Mouse (Mus musculus): ENCODE measurements at regions not wholly inside any gene's neighbourhood (a gene's known extent, or its start where the extent isn't known, plus 50 kb on each side); places are given as distances from the start of the nearest gene placed in this dataset.

- no peak for ATAC-seq (ENCODE audit: low read depth)
- no peaks in the 10 kb centered on the region for H3K27me3 ChIP-seq (ENCODE audit: control insufficient read depth, insufficient read depth, low read length)
- no peaks in the 10 kb centered on the region for H3K36me3 ChIP-seq (ENCODE audit: control insufficient read depth, insufficient read depth, low read length)
- 78% methylated on average over 5 of the region's 5 CpGs for WGBS
- H3K9ac ChIP-seq (replicated peaks; ENCODE audit: low read depth, low read length): no peak overlapping the region
- no peak overlapping the region for H3K4me3 ChIP-seq (ENCODE audit: low read depth, low read length)
- no peaks in the 10 kb centered on the region for H3K9me3 ChIP-seq (ENCODE audit: control insufficient read depth, low read length)
- no peak overlapping the region for H3K27ac ChIP-seq (ENCODE audit: low read depth, low read length)
- peaks cover 9% of the 10 kb centered on the region; the same call in 1 of the 2 replicates for H3K4me1 ChIP-seq (ENCODE audit: control insufficient read depth, insufficient read depth, low read length)
- H3K4me2 ChIP-seq (ENCODE audit: low read depth, low read length): no peak overlapping the region
Measured at GRCm38 (mm10) chr6:53765302-53765701, 55.3 kb downstream of the Tril start.

DNA sequence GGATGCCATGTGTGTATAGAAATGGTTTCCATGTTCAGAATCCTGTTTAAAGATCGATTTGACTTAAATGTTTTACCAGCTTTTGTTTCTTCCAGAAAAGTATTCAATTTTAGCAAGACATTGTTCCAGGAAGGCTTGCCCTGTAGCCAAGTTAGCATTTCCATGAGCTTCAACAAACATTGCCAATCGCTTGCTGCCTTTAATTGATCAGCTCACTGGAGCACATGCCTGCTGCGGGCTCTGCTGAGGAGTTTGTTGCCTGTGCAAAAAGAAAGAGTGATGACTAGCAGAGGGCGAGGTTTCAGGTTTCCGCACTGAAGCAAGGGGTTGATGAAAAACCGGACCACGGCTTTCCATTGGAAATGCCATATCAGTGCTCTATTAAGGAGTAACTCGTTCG, 58.0 kb downstream of the Tril start:
- 85% methylated on average over 9 of the region's 9 CpGs for WGBS
- Histone ChIP-seq H3K9ac (replicated peaks; ENCODE audit: low read depth, low read length) (no peak overlapping the region), H3K9me3 (ENCODE audit: control insufficient read depth, low read length) (no peaks in the 10 kb centered on the region), H3K27me3 (ENCODE audit: control insufficient read depth, insufficient read depth, low read length) (no peaks in the 10 kb centered on the region), H3K27ac (ENCODE audit: low read depth, low read length) (no peak overlapping the region), H3K36me3 (ENCODE audit: control insufficient read depth, insufficient read depth, low read length) (no peaks in the 10 kb centered on the region), H3K4me3 (ENCODE audit: low read depth, low read length) (no peak overlapping the region), H3K4me1 (ENCODE audit: control insufficient read depth, insufficient read depth, low read length) (peaks cover 9% of the 10 kb centered on the region; the same call in 1 of the 2 replicates), H3K4me2 (ENCODE audit: low read depth, low read length) (no peak overlapping the region)
- ATAC-seq (ENCODE audit: low read depth): no peak

DNA sequence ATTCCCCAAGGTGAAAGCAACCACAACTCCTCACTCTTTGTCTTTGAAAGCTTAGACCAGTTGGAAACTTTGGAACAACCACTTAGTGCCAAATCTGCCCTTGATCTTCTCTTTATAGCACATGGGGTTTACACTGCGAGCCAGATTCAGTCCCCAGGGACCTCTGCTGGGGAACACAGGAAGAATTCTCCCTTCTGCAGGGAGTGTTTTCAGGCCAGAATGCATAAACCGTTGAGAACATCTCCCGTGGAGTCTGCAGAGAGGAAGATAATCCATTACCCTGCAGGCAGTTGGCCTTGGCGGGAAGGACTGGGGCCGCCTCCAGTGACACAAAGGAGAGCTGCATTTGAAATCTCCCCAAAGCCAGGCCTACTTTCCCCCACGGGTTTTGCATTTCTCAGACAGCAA, 60.0 kb downstream of the Tril start:
- 8% methylated on average over 6 of the region's 6 CpGs for WGBS
- H3K9ac ChIP-seq (replicated peaks; ENCODE audit: low read depth, low read length): no peak overlapping the region
- peaks cover 9% of the 10 kb centered on the region; the same call in 1 of the 2 replicates for H3K4me1 ChIP-seq (ENCODE audit: control insufficient read depth, insufficient read depth, low read length)
- H3K4me3 ChIP-seq (ENCODE audit: low read depth, low read length): no peak overlapping the region
- H3K27me3 ChIP-seq (ENCODE audit: control insufficient read depth, insufficient read depth, low read length): no peaks in the 10 kb centered on the region
- ATAC-seq (ENCODE audit: low read depth): peak; percentile 46; the same call in 1 of the 2 replicates
- H3K9me3 ChIP-seq (ENCODE audit: control insufficient read depth, low read length): no peaks in the 10 kb centered on the region
- H3K4me2 ChIP-seq (ENCODE audit: low read depth, low read length): no peak overlapping the region
- no peak overlapping the region for H3K27ac ChIP-seq (ENCODE audit: low read depth, low read length)
- no peaks in the 10 kb centered on the region for H3K36me3 ChIP-seq (ENCODE audit: control insufficient read depth, insufficient read depth, low read length)

- H3K27ac ChIP-seq (ENCODE audit: low read depth, low read length): no peak overlapping the region
Measured at GRCm38 (mm10) chr6:53759686-53760306, 60.8 kb downstream of the Tril start.

DNA sequence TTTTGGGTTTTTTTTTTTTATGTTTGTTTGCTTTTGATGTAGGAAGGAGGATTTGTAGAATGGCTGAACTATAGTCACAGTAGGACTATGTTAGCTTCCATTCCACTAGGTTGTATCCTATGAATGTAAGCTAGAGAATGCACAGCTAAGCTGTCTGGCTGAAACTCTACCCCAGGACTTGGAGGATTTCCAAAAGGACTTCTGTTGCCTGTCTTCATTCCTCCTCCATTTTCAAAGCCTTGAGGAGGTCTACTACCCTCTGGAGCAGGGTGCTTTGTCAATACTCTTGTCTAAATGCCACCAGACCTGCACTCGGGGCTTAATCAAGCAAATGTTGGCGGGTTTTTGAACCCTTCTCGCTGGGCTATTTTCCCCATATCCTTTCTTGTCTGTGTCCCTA, 66.3 kb downstream of the Tril start:
- no peak overlapping the region for H3K4me2 ChIP-seq (ENCODE audit: low read depth, low read length)
- no peaks in the 10 kb centered on the region for H3K9me3 ChIP-seq (ENCODE audit: control insufficient read depth, low read length)
- no peak overlapping the region for H3K9ac ChIP-seq (replicated peaks; ENCODE audit: low read depth, low read length)
- no peak overlapping the region for H3K4me3 ChIP-seq (ENCODE audit: low read depth, low read length)
- H3K27ac ChIP-seq (ENCODE audit: low read depth, low read length): no peak overlapping the region
- no peaks in the 10 kb centered on the region for H3K27me3 ChIP-seq (ENCODE audit: control insufficient read depth, insufficient read depth, low read length)
- ATAC-seq (ENCODE audit: low read depth): no peak
- H3K36me3 ChIP-seq (ENCODE audit: control insufficient read depth, insufficient read depth, low read length): no peaks in the 10 kb centered on the region
- no peaks in the 10 kb centered on the region for H3K4me1 ChIP-seq (ENCODE audit: control insufficient read depth, insufficient read depth, low read length)
- 91% methylated on average over 3 of the region's 3 CpGs for WGBS

More at GRCm38 (mm10) chr6:53759686-53760306, 60.8 kb downstream of the Tril start:
- no peak overlapping the region for H3K4me3 ChIP-seq (ENCODE audit: low read depth, low read length)
- no peak overlapping the region for H3K9ac ChIP-seq (replicated peaks; ENCODE audit: low read depth, low read length)
- 15% methylated on average over 3 of the region's 3 CpGs for WGBS
- no peak overlapping the region for H3K4me2 ChIP-seq (ENCODE audit: low read depth, low read length)
- no peak for ATAC-seq (ENCODE audit: low read depth)
- no peaks in the 10 kb centered on the region for H3K9me3 ChIP-seq (ENCODE audit: control insufficient read depth, low read length)
- peaks cover 9% of the 10 kb centered on the region; the same call in 1 of the 2 replicates for H3K4me1 ChIP-seq (ENCODE audit: control insufficient read depth, insufficient read depth, low read length)
- no peaks in the 10 kb centered on the region for H3K36me3 ChIP-seq (ENCODE audit: control insufficient read depth, insufficient read depth, low read length)
- H3K27me3 ChIP-seq (ENCODE audit: control insufficient read depth, insufficient read depth, low read length): no peaks in the 10 kb centered on the region

DNA sequence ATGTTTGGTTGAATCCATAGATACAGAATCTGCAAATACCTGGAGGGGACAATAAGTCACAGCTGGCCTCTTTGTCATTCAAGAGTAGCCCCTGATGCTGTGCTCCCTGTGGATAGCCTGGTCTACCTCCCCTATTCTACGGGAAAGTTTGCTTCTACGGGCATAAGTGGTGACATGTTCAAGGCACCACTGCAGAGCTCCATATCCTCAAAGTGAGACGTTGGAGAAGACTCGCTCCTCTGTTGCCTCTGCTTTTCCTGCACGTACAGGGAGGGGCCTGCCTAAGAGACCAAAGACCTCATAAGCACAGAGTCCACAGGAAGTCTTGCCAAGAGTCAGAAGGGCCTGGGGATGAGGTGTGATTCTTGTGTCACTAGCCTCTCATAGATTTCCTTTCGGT, 70.1 kb downstream of the Tril start:
- Histone ChIP-seq H3K9me3 (ENCODE audit: control insufficient read depth, low read length) (no peaks in the 10 kb centered on the region), H3K27ac (ENCODE audit: low read depth, low read length) (no peak overlapping the region), H3K36me3 (ENCODE audit: control insufficient read depth, insufficient read depth, low read length) (no peaks in the 10 kb centered on the region), H3K9ac (replicated peaks; ENCODE audit: low read depth, low read length) (no peak overlapping the region), H3K4me3 (ENCODE audit: low read depth, low read length) (no peak overlapping the region), H3K4me1 (ENCODE audit: control insufficient read depth, insufficient read depth, low read length) (no peaks in the 10 kb centered on the region), H3K27me3 (ENCODE audit: control insufficient read depth, insufficient read depth, low read length) (no peaks in the 10 kb centered on the region), H3K4me2 (ENCODE audit: low read depth, low read length) (no peak overlapping the region)
- WGBS: 90% methylated on average over 6 of the region's 6 CpGs
- no peak for ATAC-seq (ENCODE audit: low read depth)
